Mouse (Mus musculus) gastrocnemius, adult 18-20 months (tissue): ENCODE measurements around the gene Colec11. TPM values are rescaled to one million over a fixed set of nuclear protein-coding genes. Genes with fewer than 3 reads are reported as not detected.
A peak's percentile ranks its signal among the peaks of the same experiment; 100 is the strongest.

Experiments
- DNase-seq: peaks from one replicate; pipeline ENCODE4 v3.0.0; 2021; ENCODE audit warnings: low spot score
- long read RNA-seq, 2 experiments: library from polyadenylated mRNA; stranded (forward); transcript quantifications; one replicate each; pipeline ENCODE4 v2.0.0; 2021
- total RNA-seq, 2 experiments: library from RNA; stranded (reverse); gene quantifications; 2 replicates each; pipeline ENCODE4 v1.2.3; 2021

The Colec11 gene
- under 1 TPM; 0.40 to 0.41 TPM for total RNA-seq
- long read RNA-seq, experiment 1, partial matches to known transcripts = 0 of 1 reads
- long read RNA-seq, experiment 1, other reads (novel, unspliced or antisense) = 1 of 1 reads
- long read RNA-seq, experiment 2, partial matches to known transcripts = 0 of 2 reads
- long read RNA-seq, experiment 2, other reads (novel, unspliced or antisense) = 0 of 2 reads

DNA sequence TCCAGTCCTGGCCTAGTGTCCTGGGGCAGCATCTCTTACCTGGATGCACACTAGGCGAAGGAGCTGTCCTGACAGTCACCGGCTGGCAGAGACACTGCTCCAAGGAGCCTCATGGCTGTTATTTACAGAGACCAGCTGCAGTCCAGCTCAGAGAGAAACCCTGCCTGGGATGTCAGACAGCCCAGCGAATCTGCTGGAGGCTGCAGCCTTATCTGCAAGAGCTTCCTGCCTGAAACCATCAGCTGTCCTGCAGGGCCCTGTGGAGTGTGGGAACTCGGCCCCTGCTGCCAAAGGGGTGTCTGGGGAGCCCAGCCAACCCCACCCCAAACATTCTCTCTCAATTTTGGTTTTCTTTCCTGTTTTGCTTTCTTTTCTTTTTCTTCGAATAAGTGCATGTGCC, at the start of gene Colec11:
Gene Colec11 (minus strand): TSS at position 183 of the 400 bp plus-strand sequence.
- DNase-seq = no peak

DNA sequence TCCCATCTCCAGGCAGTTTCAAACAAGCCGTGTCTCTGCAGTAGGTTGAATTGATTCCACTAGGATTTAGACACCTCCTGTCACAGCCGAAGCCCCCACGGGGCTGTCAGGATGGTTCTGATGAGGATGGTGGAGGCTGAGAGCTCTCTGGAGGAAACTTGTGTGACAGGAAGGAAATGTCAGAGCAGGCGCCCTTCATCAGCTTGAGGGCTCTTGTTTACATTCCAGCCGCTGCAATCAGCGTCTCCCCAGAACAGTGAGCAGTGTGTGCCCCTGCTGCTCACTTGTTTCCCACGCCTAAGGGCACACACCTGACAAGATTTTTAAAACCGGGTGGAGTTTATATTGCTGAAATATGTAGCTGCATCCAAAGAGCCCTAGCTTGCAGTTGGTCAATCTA, 44.1 kb upstream of the Colec11 start:
- no peak for DNase-seq

DNA sequence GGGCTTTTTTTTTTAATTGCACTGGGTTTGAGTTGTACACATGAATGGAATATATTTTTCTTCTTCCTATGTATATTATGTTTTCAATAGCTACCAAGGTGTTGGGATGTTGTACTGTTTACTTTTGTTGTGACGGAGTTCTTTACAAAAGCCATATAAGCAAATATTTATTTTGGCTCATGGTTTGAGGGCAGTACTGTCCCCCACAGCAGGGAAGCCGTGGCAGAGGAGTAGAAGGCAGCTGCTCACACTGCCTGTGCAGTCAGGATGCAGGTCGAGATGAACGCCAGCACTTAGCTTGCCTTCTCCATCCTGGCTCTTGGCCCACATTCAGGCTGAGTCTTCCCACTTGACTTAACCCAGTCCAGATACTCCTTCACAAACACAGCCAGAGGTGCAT, 43.6 kb upstream of the Colec11 start:
- DNase-seq = no peak

DNA sequence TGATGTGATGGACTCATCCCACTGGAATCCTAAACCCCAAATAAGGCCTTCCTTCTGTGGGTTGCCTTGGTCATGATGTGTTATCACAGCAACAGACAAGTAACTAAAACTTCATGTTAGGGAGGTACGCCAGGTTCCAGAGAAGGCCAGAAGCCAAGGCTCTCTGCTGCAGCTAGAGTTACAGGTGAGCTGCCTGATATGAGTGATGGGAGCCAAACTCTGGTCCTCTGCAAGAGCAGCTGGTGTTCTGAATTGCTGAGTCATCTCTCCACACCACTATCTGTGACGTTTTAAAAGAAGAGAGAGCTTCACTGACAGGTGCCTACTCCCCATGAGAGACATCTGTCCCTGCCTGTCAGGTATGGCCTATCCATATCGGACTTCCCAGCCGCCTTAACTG, 39.5 kb upstream of the Colec11 start:
- peak; percentile 50 for DNase-seq

DNA sequence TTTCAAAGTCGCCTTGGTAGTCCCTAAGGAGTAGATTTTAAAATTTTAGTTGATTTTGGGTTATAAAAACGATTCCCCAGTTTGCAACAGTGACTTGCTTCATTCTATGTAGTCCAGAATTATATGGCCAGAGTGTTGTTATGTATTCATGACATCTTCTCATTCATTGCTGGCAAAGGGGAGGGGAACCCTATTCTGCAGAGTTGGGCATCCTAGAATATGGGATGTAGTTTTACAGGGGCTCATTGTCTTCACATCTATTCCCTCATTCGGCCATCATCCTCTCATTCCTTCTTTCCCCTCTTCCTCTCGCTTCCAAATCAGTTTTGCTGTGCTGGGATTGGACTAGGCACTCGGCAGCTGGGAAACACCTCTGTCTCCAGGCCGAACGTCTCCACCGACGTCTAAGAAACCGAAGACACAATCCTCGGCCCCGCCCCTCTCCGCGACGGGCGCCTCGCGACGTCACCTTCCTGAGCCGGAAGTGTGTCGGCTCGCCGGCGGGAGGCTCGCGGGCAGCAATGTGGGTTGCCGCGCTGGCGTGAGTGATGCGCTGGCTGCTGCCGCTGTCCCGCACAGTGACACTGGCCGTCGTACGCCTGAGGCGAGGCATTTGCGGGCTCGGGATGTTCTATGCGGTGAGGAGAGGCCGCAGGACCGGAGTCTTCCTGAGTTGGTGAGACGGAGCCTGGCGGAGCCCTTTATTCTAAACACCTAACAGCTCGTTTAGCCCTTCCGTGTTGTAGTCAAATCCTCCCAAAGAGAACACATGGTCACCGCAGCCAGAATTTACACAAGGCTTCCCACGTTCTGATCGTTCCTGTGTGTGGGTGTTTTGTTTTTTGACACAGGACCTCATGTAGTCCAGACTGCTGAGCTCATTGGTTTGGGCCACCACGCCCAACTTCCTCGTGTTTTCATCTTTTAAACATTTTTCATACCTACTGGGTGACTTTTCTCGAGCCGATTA, 26.2 kb upstream of the Colec11 start, which contains the start of gene Rnaseh1:
Gene Rnaseh1 (plus strand): TSS at position 462 of the 970 bp plus-strand sequence.
- DNase-seq = peak; percentile 88

DNA sequence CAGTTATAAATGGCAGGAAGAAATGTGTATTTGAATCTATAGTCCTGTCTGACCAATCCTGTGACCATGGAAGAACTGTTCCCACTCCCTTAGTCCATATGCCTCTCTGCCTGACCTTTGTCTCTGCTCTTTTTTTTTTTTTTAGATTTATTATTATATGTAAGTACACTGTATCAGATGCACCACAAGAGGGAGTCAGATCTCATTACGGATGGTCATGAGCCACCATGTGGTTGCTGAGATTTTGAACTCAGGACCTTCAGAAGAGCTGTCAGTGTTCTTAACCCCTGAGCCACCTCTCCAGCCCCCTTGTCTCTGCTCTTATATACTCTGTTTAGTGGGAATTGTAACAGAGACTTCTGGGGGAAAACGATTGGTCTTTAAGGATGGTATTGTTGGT, 15.6 kb upstream of the Colec11 start:
- DNase-seq = no peak

DNA sequence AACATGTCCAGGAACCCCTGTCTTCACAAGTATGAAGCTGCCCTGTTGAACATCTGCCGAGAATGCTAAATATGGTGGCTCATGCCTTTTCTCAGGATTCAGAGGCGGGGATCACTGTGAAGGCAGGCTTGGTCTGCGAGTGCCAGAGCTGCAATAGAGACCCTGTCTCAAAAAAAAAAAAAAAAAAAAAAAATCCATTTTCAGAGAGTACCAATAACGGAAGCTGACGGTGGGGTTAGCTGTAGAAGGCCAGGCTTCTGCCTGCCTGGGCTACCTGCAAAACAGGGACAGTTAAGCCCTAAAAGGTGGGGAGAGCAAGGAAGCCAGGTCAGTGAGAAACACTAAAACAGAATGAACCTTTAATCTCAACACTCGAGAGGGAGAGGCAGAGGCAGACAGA, 13.4 kb upstream of the Colec11 start:
- no peak for DNase-seq

DNA sequence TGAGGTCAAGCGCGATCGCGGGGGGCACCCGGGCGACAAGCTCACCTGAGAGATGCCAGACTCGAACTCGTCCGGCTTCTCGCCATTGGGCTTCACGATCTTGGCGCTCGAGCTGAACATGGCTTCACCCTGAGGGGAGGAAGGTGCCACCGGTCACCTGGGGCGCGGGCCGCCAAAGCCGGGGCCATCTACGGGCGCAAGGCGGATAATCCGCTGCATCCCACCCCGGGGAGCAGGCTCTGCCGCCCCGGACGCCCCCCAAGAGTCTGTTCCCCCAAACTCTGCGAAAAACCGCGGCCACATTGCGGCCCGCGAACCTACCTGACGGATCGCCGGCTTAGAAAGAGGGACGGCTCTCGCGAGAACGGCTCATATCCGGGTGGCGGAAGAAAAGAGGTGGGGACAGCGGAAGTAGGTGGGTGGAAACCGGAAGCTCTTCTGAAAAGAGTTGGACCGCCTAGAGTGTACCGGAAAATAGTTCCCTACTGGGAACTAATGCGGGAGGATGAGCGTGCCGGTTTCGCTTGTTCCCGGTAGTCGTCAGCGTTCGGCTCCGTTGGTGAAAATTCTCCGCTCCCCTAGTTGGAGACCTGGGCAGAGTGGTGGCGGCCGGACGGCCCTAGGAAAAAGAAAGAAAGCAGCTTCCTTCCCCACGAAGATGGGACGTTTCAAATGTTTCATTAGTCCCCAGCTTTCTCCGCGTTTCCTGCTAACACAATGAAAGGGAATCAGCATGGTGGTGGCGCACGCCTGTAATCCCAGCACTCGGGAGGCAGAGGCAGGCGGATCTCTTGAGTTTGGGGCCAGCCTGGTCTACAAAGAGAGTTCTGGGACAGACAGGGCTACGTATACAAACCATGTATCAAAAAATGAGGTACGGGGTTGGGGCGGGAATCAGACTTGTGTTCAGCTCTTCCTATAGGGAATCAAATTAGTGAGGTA, 12.6 kb upstream of the Colec11 start, which contains the start of gene Rps7:
Gene Rps7 (minus strand): TSS at position 419 of the 942 bp plus-strand sequence.
- peak; percentile 95 for DNase-seq

DNA sequence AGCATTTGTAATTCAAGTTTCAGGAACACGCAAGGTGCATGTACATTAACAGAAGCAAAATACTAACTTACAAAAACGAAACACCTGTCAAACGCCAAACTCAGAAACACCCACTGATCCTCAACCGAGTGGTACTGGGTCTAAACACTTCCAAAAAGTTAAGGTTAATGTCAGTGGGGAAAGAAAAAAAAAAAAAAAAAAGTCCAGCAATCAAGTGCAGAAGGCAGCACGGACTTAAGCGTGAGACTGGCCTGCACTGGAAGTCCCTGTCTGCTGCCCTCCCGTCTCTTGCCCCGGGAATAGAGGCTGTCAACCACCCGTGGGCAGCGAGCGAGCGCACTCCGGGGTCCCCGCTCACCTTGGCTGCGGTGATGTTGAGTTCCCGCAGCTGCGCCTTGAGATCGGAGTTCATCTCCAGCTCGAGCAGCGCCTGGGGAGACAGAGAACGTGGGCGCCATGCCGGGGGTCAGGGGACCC, 11.9 kb upstream of the Colec11 start:
- DNase-seq = no peak

DNA sequence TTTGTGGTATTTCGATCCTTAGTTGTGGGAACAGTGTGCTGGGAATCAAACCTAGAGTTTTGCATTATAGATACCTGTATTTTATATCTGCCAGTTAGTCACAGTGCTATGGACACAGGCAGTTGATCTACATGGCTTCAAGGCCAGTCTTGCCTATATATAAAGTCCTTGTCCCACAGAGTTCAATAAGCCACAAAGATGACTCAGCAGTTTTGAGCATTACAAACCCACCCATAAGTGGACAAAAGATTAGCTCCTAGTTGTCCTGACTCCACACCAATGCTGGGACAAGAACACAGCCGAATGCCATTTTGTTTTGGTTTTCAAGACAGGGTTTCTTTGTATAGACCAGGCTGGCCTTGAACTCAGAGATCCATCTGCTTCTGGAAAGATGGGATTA, 5.3 kb upstream of the Colec11 start:
- DNase-seq = no peak

DNA sequence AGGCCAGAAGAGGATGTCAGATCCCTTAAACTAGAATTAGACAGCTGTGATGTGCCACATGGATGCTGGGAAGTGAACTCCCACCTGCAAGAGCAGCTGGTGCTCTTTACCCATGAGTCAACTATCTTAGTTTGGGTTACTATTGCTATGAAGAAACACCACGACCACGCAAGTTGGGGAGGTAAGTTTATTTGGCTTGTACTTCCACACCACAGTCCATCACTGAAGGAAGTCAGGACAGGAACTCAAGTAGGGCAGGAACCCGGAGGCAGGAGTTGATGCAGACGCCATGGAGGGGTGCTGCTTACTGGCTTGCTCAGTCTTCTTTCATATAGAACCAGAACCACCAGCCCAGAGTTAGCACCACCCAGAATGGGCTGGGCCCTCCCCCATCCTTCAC, 3.9 kb upstream of the Colec11 start:
- DNase-seq = no peak

DNA sequence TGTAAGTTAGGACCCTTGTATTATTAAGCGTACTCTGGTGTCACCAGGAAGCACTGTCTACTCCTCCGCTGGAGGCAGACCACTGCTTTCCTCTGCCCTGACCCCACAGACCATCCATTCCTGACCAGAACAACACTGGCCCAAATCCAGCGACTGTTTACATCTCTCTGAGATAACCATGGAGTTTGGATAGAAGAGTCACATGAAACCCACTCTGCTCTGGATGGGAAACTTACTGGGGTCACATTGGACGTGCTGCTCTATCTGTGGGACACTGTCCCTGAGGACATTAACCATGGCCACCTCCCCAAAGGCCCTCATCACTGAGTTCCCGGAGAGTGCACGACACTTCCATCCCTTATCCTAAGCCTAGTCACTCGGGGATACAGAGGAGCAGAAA, 2.2 kb upstream of the Colec11 start:
- DNase-seq = no peak

DNA sequence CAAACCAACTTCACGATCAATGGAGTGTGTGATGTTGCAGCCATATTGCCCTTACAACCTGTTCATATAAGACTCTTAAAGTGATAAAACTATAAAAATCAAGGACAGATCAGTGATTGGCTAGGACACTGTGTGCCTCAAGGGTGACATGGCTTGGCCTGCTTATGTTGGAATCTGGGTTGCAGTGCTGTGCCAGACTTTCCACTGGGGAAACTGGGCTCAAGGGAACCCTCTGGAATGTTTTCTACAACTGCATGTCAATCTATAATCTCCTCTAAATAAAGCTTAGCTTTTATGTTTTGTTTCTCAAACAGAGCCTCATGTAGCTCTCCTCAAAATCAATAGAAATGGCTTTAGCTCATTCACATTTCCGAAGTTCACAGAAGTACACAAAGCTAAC, 1.1 kb upstream of the Colec11 start:
- DNase-seq = no peak

DNA sequence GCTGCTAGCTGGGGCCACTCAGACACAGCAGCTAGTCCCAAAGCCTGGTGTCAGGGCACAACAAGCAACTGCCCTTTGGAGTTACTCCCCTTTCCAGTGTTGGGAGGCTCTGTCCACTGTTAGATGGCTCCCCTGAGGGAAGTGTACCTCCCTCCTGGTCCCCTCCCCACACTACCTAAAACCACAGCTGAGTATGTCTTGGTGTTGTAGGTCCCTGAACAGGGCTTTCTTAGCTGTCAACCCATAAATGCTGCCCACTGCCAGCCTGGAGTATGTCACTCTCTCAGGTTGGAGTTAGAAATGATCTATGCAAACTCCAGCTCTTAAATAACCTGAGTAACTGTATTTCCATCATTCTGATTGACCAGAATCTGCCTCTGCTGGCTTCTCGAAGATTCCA, 536 bp downstream of the Colec11 start:
- no peak for DNase-seq

DNA sequence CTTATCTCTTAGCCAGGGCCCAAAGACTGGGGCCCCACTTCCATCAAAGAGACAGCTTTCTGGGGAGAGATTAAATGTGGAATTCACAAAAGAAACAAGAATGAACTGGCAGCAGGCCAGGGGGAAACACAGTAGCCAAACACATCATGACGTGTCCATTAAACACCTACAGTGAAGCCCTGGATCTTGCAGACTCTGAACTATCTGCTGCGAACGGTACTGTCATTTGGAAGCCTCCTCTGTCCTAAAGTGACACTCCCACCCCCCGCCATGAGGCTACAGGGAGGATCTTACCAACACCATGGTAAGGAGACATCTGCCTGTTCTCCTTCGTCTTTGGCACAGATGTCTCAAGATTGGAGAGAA, 1.0 kb downstream of the Colec11 start:
- DNase-seq = no peak

DNA sequence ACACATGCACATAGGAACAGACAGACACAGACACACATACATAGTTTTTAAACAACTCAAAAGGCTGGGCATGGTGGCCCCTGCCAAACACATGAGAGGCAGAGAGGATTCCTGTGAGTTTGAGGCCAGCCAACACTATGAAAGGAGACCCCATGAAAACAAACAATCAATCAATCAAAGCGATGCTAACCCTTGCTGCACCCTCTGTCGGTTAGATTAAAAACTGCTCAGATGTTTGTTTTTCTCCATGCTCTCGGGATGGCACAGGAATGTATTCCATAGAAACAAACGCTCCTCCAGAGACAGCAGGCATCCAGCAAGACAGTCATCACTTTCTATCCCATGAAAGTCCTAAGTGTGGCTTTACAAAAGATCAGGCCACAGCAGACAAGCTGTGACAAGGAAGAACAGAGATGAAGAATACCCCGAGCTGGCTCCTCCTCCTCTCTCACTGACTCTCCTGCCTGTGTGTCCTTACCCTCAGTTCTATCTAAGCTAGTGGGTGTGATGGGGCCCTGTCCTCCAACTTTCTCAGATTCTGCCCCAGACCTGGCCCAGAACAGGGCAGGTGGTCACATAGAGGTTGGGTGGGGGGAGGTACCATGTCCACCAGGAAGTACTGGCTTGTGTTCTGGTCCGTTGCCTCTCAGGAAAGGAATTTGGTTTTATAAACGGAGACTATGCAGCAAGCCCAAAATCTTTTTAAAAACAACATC, 1.6 kb downstream of the Colec11 start:
- no peak for DNase-seq

DNA sequence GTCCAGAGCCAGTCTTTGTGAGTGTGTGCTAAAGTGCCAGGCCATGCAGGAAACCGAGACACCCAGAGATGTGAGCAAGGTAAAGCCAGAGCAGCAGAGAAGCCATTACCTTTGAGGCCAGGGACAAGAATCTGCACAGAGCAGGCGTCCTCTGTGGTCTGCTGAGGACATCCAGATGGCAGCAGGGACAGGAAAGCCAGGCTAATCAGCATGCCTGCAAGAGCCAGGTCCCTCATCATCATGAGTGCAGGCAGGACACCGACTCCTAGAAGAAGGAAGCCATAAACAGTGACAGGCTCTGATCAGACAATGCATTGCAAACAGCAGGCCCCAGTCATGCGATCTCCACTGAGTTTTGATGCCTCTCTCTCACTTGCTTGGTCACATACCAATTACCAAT, 5.9 kb downstream of the Colec11 start:
- no peak for DNase-seq

DNA sequence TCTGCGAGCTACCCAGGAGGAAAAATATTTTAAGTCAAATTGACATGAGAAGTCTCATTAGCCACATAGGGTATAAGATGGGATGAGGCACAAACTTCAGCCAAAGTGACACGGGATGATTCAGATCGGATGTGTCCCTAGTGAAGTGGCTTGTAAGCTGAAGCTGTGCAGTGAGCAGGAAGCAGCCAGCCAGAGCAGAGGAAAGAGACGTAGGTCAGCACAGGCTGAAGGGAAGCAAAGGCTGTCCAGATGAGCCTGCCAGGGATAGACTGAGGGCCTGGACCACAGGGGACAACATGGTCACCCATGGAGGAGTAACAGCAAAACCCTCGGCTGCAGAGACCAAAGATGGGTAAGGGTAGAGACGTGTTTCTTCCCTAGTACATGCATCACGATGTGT, 8.8 kb downstream of the Colec11 start:
- no peak for DNase-seq

DNA sequence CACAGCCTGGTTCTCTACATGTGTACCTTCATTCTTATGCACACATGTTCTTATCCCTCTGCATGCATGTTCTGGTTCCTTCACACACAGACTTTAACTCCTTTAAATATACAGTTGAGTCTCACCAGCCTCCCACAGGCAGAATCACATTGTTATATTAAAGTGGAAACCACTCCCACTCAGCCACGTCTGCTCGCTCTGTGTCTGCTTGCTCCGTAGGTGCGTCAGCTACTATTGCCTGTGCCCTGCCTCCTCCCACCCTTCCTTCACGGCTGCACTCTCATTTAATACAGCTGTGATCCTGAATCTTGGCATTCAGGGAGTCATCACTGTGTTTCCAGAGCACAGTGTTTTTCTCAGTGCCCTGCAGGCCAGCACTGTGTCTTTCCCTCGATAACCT, 10.8 kb downstream of the Colec11 start:
- no peak for DNase-seq

DNA sequence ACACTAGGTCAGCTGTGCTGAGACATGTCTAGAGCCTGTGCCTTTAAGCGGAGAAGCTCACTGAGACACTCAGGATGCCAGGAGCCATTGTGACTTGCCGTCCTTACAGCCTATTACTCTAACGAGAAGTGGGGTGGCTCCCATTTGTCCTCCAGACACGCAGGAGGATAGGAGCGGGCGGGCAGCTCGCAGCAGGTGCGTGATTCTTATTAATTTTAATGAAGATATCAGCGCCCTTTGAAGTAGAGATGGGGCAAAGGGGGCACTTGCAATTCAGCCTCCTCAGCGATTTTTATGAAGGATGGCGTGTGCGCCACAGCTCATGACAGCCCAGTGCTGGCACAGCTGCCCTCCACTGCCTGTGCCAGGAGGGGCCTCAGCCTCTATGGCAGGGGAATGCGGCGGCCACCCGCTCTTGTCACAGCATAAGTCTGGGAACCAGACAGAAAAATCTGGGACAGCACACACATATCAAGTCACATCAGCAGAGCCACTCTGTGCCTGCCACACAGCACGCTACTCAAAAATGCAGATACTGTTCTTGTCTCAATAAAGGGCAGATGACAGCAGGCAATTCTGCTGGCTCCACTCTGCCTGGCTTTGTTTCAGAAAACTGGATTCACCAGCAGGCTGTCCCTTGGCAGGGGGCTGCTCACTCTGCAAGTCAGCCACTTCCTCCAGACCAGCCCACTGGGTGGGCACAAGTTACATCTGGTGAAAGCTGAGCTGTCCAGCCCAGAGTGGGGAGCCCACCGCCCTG, 15.5 kb downstream of the Colec11 start:
- no peak for DNase-seq
